Mouse (Mus musculus) large intestine, adult 2 months (tissue): ENCODE measurements at regions not wholly inside any gene's neighbourhood (a gene's known extent, or its start where the extent isn't known, plus 50 kb on each side); places are given as distances from the start of the nearest gene placed in this dataset.
"Not testable (repeated sequence)": the region's sequence is repeated elsewhere in the genome, so short reads cannot be mapped to it uniquely, and the experiment has no call there.

Source experiments
- DNase-seq: peaks from one replicate; pipeline ENCODE4 v3.0.0-alpha.2; 2012; ENCODE audit warnings: low read depth, low spot score
- WGBS: fragments of 180-500 bp; shearing (Covaris S2); methylation state at CpG from one replicate; pipeline ENCODE4 v1.1.7; 2018; 5-methylcytosine and 5-hydroxymethylcytosine counted together

DNA sequence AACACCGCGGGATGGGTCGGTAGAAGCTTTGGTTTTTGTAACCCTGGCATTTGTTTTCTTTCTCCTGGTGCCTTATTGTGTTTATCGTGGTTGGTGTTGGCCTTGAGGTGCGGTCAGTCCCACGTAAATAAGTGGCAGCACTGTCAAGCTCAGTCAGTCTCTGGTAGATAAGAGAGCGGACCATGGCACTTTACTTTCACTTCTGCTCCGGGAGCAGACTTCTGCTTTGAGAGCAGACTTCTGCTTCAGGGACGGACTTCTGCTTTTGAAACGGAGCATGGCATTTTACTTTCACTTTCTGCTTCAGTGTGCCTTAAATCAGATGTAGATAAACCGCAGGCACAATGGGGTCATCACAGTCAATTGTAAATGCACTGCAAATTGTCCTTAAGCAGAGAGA lies 54.3 kb upstream of the Ccdc66 start:
- 62% methylated on average over 11 of the region's 11 CpGs for WGBS
- DNase-seq, result not testable (repeated sequence)

DNA sequence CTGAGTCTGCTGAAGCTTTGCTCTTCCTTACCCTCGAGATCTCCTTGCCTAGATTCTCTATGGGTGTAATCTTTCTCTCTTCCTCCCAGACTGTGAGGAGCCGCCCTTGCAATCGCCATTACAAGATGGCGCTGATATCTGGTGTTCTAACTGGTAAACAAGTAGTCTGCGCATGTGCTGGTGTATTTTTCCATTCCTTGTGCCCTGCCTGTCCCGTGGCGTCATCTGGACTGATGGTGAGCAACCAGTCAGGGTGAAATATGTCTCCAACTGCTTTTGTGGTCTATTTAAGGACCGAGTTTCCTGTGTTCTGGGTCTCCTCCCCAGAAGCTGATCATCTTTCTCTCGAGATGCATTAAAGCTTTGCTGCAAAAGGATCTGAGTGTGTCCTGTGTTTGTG lies 53.7 kb upstream of the Ccdc66 start:
- WGBS, result 94% methylated on average over 9 of the region's 9 CpGs
- not testable (repeated sequence) for DNase-seq

DNA sequence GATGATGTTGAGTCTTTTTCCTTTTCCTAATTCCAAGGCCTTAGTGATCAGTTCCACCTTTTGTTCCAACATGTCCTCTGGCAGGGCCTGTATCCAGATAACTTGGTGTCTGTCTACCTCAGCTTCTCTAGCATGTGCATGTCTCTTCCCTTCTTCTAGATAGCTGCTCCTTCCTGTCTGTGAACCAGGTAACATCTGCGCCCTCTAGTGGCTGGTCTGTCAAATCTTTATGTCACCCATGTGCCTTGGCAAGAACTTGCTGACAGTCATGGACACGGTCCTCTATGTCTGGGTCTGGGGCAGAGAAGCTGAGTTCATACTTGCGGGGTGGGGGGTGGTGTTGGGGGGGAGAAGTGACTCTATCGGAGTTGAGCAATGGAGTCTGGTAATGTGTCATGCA lies 52.2 kb upstream of the Ccdc66 start:
- WGBS, result 48% methylated on average over 4 of the region's 4 CpGs
- DNase-seq, result peak; percentile 57

DNA sequence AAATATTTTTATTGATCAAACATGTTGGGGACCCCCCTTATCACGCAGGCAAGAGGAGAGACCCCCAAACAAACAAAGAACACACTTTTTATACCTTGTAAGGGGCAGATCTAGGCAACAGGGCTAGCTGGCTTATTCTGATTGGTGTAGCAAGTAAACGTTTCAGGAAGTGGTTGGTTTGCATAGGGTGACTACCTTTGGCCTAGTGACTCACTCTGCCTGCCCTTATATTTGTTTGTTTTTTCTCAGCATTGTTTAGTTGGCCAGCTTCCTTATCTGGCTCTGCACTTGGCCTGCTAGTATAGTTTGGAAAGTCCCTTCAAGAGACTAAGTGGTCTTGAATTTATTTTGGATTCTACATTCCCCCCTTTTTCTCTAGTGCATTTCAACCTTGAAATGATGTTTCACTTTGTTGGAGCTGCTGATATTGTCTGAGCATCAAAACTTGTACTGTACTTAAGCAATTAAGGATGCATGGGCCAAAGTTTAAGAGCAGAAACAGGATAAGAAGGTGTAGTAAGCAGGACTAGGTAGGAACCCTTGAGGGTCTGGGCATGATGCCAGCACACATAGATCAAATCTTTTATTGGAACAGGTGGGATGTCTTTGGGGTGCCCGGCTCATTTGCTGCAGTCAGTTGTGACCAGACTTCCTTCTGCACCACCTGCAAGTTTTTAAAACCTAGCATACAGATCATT lies 50.7 kb upstream of the Ccdc66 start:
- 10% methylated on average over 3 of the region's 3 CpGs for WGBS

More for the DNA sequence above, 50.7 kb upstream of the Ccdc66 start:
- no peak for DNase-seq
